Mouse (Mus musculus) small intestine, adult 2 months (tissue): ENCODE results near the gene Tmem262. TPM values are rescaled to one million over a fixed set of nuclear protein-coding genes. Genes with fewer than 3 reads are reported as not detected.

Source experiments
- H3K27ac ChIP-seq: fragments of 200-500 bp; 2 replicates; pipeline ENCODE4 v1.5.1; 2012; ENCODE audit warnings: low read depth, low read length, control low read depth, inconsistent platforms; ENCODE audit not compliant: insufficient read depth
- H3K27me3 ChIP-seq: fragments of 200-500 bp; 2 replicates; pipeline ENCODE4 v1.6.1; 2012; ENCODE audit warnings: mild to moderate bottlenecking, moderate library complexity, low read length, inconsistent platforms; ENCODE audit not compliant: control insufficient read depth, insufficient read depth
- H3K36me3 ChIP-seq: fragments of 200-500 bp; 2 replicates; pipeline ENCODE4 v1.6.1; 2012; ENCODE audit warnings: mild to moderate bottlenecking, low read length, control low read depth, inconsistent platforms; ENCODE audit not compliant: control insufficient read depth, insufficient read depth
- H3K4me1 ChIP-seq: fragments of 200-500 bp; 2 replicates; pipeline ENCODE4 v1.6.1; 2012; ENCODE audit warnings: low read length, inconsistent platforms, mixed read lengths; ENCODE audit not compliant: control insufficient read depth, insufficient read depth, insufficient read length
- H3K4me3 ChIP-seq: fragments of 200-500 bp; 2 replicates; pipeline ENCODE4 v1.5.1; 2012; ENCODE audit warnings: low read depth, mild to moderate bottlenecking, control low read depth, inconsistent platforms, low read length, moderate library complexity
- CTCF ChIP-seq: fragments of 200-500 bp; IDR thresholded peaks from 2 replicates; pipeline ENCODE4 v1.5.1; 2012; ENCODE audit warnings: low read depth, mild to moderate bottlenecking, control low read depth, inconsistent platforms, low read length, moderate library complexity, mixed read lengths; ENCODE audit not compliant: insufficient replicate concordance, insufficient read length; ENCODE audit errors: extremely low read depth
- POLR2A ChIP-seq: fragments of 200-500 bp; IDR thresholded peaks from 2 replicates; pipeline ENCODE4 v1.6.1; 2012; ENCODE audit warnings: low read depth, mild to moderate bottlenecking, control low read depth, inconsistent platforms, low read length, moderate library complexity
- WGBS: fragments of 180-500 bp; shearing (Covaris S2); methylation state at CpG from one replicate; pipeline ENCODE4 v1.1.7; 2018; 5-methylcytosine and 5-hydroxymethylcytosine counted together
- polyA plus RNA-seq: library from polyadenylated mRNA; depleted of rRNA; stranded (reverse); fragments of >200 nt; gene quantifications from 2 replicates; pipeline ENCODE4 v1.2.3, GENCODE M21; 2012

Gene Tmem262
- polyA plus RNA-seq, 1 experiment = not detected

DNA sequence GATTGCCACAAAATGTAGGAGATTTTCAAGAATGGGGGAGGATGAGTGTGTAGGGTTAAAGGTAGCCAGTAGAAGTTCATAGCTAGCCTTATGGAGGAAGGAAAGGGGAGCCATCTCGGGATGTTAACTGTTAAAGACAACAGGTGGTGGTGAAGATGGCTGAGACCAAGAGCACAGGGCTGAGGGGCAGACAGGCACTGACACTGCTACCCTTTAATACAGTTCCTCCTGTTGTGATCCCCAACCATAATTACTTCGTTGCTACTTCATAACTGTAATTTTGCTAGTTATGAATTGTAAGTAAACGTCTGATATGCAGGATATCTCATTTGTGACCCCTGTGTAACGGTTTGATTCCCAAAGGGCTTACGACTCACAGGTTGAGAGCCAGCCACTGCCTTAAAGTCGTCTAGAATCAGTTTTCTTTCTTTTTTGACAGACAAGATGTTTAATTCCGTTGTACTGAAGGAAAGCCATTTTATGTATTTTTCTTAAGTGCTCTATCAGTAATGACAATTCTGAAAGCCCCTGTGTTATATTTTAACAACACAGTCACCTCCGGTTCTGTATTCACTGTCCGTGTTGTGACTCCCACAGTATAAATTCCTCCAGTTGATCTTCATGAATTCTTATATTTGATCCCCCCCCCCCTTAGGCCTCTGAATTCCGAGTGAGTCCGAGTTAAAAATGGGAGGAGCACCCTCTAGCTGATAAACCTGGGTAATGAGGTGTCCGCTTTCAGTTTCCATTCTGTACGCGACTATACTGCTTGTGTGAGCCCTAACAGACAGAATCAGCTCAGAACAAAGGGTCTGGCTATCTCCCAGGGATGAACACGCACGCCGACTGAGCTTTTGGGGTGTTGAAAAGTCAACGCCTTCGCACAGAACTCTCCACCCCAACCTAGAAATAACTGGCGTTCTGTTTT, 34.2 kb upstream of the Tmem262 start:
- WGBS = 8% methylated on average over 20 of the region's 20 CpGs
- peaks cover 7% of the 10 kb centered on the region for H3K4me1 ChIP-seq
- H3K27me3 ChIP-seq = no peaks in the 10 kb centered on the region
- peak overlapping the region; percentile 73 for H3K4me3 ChIP-seq
- peaks cover 25% of the 10 kb centered on the region for H3K36me3 ChIP-seq
- H3K27ac ChIP-seq = peak overlapping the region; percentile 99
- TF ChIP-seq CTCF (no peak), POLR2A (no peak)

DNA sequence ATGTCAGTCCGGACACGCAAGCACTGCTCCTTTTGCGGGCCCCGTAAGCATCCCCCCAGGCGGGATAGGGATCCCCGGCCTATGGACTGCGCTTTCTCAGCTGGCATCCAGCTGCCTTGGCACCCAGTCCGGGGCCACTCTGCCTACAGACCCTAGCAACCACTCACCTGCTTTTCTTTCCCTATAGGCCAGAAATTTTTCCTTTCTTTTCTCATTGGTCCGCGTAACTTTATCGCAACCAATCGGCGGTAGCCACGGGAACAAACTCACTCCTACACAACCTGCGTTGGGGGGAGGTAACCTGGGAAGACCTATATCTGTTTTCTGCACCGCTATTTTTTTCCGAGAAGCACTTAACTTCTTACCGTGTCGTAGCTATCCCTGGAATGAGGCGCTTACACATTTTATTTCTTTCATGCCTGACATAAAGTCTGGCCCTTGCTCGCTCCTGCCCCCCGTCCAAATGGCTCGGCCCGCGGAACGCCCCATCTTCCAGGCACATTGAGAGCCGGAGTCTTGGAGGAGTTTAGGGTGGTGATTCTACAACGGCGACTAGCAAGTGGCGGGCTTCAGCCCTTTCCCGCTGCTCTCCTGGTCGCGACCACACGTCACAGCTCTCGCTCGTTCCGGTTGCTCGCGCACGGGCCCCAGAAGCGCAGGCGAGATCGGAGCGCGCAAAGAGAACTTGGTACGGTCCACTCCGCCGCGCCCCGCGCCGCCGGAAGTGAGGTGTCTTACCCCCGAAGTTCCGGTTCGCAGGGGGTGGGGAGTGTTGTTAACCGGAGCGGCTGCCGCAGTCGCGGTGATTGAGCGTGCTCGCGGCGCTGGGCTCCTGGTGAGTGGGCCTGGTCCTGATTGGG, 33.3 kb upstream of the Tmem262 start, which contains the start of gene Syvn1:
TSS of gene Syvn1 (plus strand) at position 283 of the 860 bp plus-strand sequence.
- WGBS = under 1% methylated on average over 65 of the region's 65 CpGs
- no peaks in the 10 kb centered on the region for H3K27me3 ChIP-seq
- peaks cover 34% of the 10 kb centered on the region for H3K36me3 ChIP-seq
- H3K4me1 ChIP-seq = peaks cover 7% of the 10 kb centered on the region
- peak within 1 kb of the TSS; percentile 73 for H3K4me3 ChIP-seq
- peak; percentile 59; the same call in 1 of the 2 replicates for TF ChIP-seq POLR2A
- TF ChIP-seq CTCF = no peak
- H3K27ac ChIP-seq = peak within 1 kb of the TSS; percentile 99

DNA sequence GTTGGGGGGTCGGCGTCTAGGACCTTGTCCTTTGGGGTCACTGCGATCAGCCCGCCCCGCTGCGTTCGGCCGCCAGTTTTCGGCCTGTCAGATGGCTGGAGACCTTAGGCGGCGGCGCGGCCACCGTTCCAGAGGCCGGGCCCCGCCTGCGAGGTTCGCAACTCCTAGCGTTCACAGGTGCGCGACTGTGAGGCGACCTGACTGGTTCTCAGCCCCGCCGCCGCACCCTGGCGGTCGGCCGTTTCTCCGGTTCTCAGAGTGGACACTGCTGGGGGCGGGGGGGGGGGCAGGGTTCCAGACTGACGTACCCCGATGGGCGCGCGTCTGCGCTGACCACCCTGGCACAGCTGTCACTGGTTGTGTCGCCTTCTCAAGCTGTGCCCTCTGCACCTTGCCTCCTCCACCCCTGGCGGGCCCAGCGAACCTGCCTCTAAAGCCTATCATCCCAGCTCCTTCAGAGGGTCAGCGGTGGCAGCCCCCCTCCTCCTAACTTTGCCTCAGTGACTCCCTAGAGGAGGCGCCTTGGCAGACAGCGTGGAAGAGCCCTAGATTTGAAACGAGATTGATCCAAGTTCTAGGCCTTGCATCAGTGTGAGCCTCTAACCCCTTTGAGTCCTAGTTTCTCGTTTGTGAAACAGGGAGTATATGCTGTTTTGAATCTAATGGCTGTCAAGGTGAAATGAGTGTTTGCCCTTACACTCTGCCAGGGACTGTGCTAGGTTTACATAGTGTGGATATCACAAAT, 32.5 kb upstream of the Tmem262 start:
- Histone ChIP-seq H3K36me3 (peaks cover 42% of the 10 kb centered on the region), H3K27ac (peak overlapping the region; percentile 98), H3K4me1 (peaks cover 7% of the 10 kb centered on the region), H3K4me3 (peak overlapping the region; percentile 73), H3K27me3 (no peaks in the 10 kb centered on the region)
- TF ChIP-seq CTCF = no peak
- TF ChIP-seq POLR2A = no peak
- under 1% methylated on average over 44 of the region's 44 CpGs for WGBS

DNA sequence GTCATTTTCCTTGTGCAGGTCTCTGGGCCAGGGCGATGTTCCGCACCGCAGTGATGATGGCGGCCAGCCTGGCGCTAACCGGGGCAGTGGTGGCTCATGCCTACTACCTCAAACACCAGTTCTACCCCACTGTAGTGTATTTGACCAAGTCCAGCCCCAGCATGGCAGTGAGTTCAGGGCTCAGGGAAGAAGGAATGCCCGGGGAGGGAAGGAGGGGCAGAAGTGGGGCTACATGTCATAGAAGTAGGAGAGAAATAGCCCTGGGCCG, 32.0 kb upstream of the Tmem262 start:
- 68% methylated on average over 8 of the region's 8 CpGs for WGBS
- Histone ChIP-seq H3K4me3 (peak overlapping the region; percentile 73), H3K27me3 (no peaks in the 10 kb centered on the region), H3K36me3 (peaks cover 47% of the 10 kb centered on the region), H3K4me1 (peaks cover 7% of the 10 kb centered on the region), H3K27ac (peak overlapping the region; percentile 38)
- TF ChIP-seq POLR2A (no peak), CTCF (no peak)

GRCm38 (mm10) chr19:6048681-6049410, 31.0 kb upstream of the Tmem262 start:
- peaks cover 7% of the 10 kb centered on the region for H3K4me1 ChIP-seq
- peaks cover 56% of the 10 kb centered on the region for H3K36me3 ChIP-seq
- WGBS = 82% methylated on average over 11 of the region's 11 CpGs
- TF ChIP-seq POLR2A (no peak), CTCF (no peak)
- peak overlapping the region; percentile 73 for H3K4me3 ChIP-seq
- no peak overlapping the region; the same call in 1 of the 2 replicates for H3K27ac ChIP-seq
- H3K27me3 ChIP-seq = no peaks in the 10 kb centered on the region

- no peak for TF ChIP-seq CTCF
- no peak for TF ChIP-seq POLR2A
- H3K27ac ChIP-seq = no peak overlapping the region
- no peaks in the 10 kb centered on the region for H3K27me3 ChIP-seq
- H3K4me3 ChIP-seq = no peak overlapping the region
- H3K4me1 ChIP-seq = peaks cover 9% of the 10 kb centered on the region
- WGBS = 72% methylated on average over 7 of the region's 7 CpGs
- H3K36me3 ChIP-seq = peaks cover 67% of the 10 kb centered on the region
Observed at GRCm38 (mm10) chr19:6052516-6052915, 27.3 kb upstream of the Tmem262 start.

GRCm38 (mm10) chr19:6054296-6054695, 25.5 kb upstream of the Tmem262 start:
- peaks cover 57% of the 10 kb centered on the region for H3K36me3 ChIP-seq
- H3K27ac ChIP-seq = no peak overlapping the region
- H3K27me3 ChIP-seq = no peaks in the 10 kb centered on the region
- TF ChIP-seq POLR2A (no peak), CTCF (no peak)
- no peak overlapping the region for H3K4me3 ChIP-seq
- WGBS = 67% methylated on average over 5 of the region's 5 CpGs
- 0 out of 2 replicates have a peak, but pooled peaks cover 2% of the 10 kb centered on the region for H3K4me1 ChIP-seq
